Mouse (Mus musculus) c-Kit-positive CD71-positive TER-119-positive erythroid progenitor cells, embryonic 14.5 days (primary cell): ENCODE measurements around the gene Pglyrp1.

ENCODE experiments used
- DNase-seq: peaks from one replicate; pipeline ENCODE4 v3.0.0-alpha.2; 2013; ENCODE audit warnings: low spot score

Pglyrp1 gene

DNA sequence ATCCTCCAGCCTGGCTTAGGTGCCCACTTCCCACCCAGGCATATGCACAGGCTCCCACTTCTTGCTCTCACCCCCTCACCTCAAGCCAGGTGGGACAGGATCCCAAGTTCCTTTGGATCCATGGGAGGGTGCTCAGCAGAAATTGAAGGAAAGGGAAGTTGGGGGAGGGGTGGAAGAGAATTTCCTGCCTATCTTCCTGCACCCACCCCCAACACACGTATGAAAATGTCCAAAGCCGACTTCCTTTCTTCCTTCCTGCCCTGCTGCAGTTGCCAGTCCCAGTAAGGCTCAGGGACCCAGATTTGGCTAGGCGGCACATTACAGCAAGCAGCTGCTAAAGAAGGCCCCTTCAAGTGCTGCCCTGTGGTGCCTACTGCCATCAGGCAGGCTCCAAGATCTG lies 56.6 kb downstream of the Pglyrp1 start:
- DNase-seq = no peak
